Mouse (Mus musculus): ENCODE measurements around the gene Olfr824.

GRCm38 (mm10) chr10:130096104-130096503 lies 33.7 kb downstream of the Olfr824 start:
- peak; percentile 36 for TF ChIP-seq CTCF (IDR thresholded peaks at IDR 0.05; ENCODE audit: low read depth)
- TF ChIP-seq EP300 (IDR thresholded peaks at IDR 0.05; ENCODE audit: low read depth) = no peak

Measured in heart, postnatal 0 days (tissue).